Mouse (Mus musculus): ENCODE results near the gene Mt1.

DNA sequence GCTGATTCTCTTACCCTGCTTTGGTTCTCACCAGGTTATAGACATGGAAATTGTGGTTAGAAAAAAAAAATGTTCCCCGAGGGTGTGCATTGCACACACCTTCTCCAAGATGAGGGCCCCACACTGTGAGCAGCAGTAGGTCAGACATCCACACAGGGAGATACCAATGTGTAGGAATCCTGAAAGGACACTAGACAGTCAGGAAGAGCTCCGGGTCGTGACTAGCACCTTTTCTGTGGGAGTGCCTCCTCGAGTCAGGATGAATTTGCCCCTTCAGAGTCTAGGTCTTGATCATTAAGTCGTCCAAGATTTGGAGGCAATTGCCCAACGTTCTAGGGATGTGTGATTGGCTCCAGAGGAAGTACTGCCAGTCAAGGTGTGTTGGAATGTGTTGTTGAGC is 6.9 kb downstream of the Mt1 start:
- TF ChIP-seq CTCF (IDR thresholded peaks at IDR 0.05; ENCODE audit: low read depth, low read length) (no peak), POLR2A (IDR thresholded peaks at IDR 0.05; ENCODE audit: borderline replicate concordance, low read depth, low read length) (no peak)

Data from bone marrow macrophage, adult 2 months (primary cell).